Mouse (Mus musculus) embryonic facial prominence, embryonic 10.5 days (tissue): ENCODE results near the gene Ppp1r13b. TPM values are rescaled to one million over a fixed set of nuclear protein-coding genes. Genes with fewer than 3 reads are reported as not detected.

Source experiments
- DNase-seq: peaks from one replicate; pipeline ENCODE4 v3.0.0-alpha.2; 2017; ENCODE audit warnings: low spot score
- H3K27ac ChIP-seq: fragments of 300-500 bp; sonication (generic); replicated peaks from 2 replicates; pipeline ENCODE4 v1.5.1; 2016; ENCODE audit warnings: mild to moderate bottlenecking
- H3K27me3 ChIP-seq: fragments of 300-500 bp; sonication (generic); replicated peaks from 2 replicates; pipeline ENCODE4 v1.6.1; 2016; ENCODE audit warnings: low read depth, mild to moderate bottlenecking; ENCODE audit not compliant: poor library complexity, severe bottlenecking
- H3K36me3 ChIP-seq: fragments of 300-500 bp; sonication (generic); replicated peaks from 2 replicates; pipeline ENCODE4 v1.6.1; 2016; ENCODE audit warnings: mild to moderate bottlenecking, moderate library complexity
- H3K4me1 ChIP-seq: fragments of 300-500 bp; sonication (generic); 2 replicates; pipeline ENCODE4 v1.6.1; 2016
- H3K4me3 ChIP-seq: fragments of 300-500 bp; sonication (generic); 2 replicates; pipeline ENCODE4 v1.5.1; 2016; ENCODE audit warnings: mild to moderate bottlenecking, moderate library complexity
- H3K9me3 ChIP-seq: fragments of 300-500 bp; sonication (generic); 2 replicates; pipeline ENCODE4 v1.6.1; 2016; ENCODE audit warnings: mild to moderate bottlenecking
- WGBS: fragments of 180-500 bp; shearing (Covaris S2); methylation state at CpG from one replicate; pipeline ENCODE4 v1.1.7; 2016; 5-methylcytosine and 5-hydroxymethylcytosine counted together
- polyA plus RNA-seq: library from polyadenylated mRNA; unstranded; fragments of >200 nt; fragmentation: Nextera tagmentation; extraction: Ambion mirVana; gene quantifications from 2 replicates; pipeline ENCODE4 v1.2.1, GENCODE M21; 2016

Ppp1r13b gene
- polyA plus RNA-seq, 1 experiment from 2014 or later = 5.1 TPM

DNA sequence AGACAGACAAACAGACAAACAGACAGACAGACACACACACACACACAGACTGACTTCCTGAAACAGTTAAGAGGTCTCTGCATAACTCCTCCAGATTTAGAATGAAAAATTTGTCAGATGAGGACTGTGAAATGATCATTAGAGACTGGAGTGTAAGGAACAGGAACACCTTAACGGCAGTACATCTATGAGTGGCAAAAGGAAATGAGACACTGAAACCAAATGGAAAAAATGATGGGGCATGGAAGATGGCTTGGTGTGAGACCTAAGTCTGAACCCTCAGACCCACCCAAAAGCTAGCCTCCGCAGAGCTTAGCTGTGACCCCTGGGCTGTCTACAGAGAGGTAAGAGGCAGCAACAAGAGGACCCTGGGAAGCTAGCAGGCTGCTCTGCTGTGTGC is 52.5 kb downstream of the Ppp1r13b start:
- Histone ChIP-seq H3K27ac (no peak overlapping the region), H3K27me3 (no peaks in the 10 kb centered on the region), H3K4me1 (peaks cover 3% of the 10 kb centered on the region; the same call in 1 of the 2 replicates), H3K9me3 (no peaks in the 10 kb centered on the region), H3K4me3 (no peak overlapping the region), H3K36me3 (no peaks in the 10 kb centered on the region)
- no peak for DNase-seq
- WGBS = 93% methylated on average over 2 of the region's 2 CpGs

DNA sequence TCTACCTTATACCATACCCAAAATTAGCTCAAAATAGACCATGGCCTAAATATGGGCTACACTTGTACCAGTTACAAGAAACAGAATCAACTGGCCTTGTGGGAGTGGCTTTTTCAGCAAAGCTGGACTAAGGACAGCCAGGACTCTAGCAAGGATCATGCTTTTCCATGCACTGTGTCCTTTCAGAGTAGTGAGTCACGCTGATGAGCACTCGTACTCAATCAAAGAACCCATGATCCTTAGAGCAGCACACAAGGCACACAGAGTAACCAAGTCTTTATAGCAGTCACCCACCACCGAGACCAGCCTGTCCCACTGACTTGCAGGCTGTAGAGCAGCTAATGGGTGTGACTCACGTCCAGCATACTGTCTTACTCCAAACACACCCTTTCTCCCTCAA is 54.4 kb downstream of the Ppp1r13b start:
- Histone ChIP-seq H3K27me3 (no peaks in the 10 kb centered on the region), H3K36me3 (no peaks in the 10 kb centered on the region), H3K9me3 (0 out of 2 replicates have a peak, but pooled peaks cover 4% of the 10 kb centered on the region), H3K4me1 (peaks cover 3% of the 10 kb centered on the region; the same call in 1 of the 2 replicates), H3K4me3 (no peak overlapping the region), H3K27ac (no peak overlapping the region)
- WGBS = 67% methylated on average over 4 of the region's 4 CpGs
- DNase-seq = no peak

DNA sequence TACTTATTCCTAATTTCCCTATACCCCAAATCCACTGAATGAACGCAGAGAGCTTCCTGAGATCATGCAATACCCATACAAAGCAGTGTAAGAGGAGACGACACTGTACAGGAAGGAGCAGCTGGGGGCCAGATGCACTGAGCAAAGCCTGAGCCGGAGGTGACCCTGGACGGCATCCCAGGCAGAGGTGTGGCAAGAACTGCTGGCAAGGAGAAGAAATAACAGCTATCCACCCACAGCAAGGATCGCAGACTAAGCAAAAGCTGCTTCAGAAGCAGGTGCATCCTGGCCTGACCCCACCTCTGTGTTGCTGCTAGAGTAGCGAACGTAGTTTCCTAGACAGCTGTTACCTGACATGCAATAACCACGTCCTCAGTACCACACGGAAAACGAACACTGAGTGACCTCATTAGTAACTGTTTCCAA is 54.9 kb downstream of the Ppp1r13b start:
- Histone ChIP-seq H3K27me3 (no peaks in the 10 kb centered on the region), H3K27ac (0 out of 2 replicates have a peak overlapping the region, but pooled peaks have one; percentile 30), H3K4me1 (peaks cover 3% of the 10 kb centered on the region; the same call in 1 of the 2 replicates), H3K9me3 (0 out of 2 replicates have a peak, but pooled peaks cover 4% of the 10 kb centered on the region), H3K36me3 (no peaks in the 10 kb centered on the region), H3K4me3 (no peak overlapping the region)
- peak; percentile 35 for DNase-seq
- 70% methylated on average over 10 of the region's 10 CpGs for WGBS

DNA sequence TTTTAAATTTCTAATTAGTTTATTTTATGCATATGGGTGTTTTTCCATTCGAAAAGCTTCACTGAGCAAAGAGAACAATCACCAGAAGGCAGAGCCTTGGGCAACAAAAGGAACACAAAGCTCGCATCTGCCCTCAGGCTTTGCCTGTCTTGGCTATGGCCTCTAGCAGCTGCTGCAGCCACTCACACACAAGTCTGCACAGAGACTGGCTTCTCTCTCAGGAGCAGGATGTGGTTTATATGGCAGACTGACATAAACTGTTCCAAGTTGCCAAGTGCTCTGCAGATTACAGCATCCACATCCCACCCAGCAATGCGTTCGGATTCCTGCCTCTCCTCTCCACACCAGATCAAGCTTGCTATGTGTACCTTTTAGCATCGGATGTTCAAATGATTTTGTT is 56.2 kb downstream of the Ppp1r13b start:
- 0 out of 2 replicates have a peak, but pooled peaks cover 4% of the 10 kb centered on the region for H3K9me3 ChIP-seq
- H3K4me3 ChIP-seq = no peak overlapping the region
- H3K27ac ChIP-seq = no peak overlapping the region
- WGBS = 83% methylated on average over 5 of the region's 5 CpGs
- no peak for DNase-seq
- peaks cover 3% of the 10 kb centered on the region; the same call in 1 of the 2 replicates for H3K4me1 ChIP-seq
- no peaks in the 10 kb centered on the region for H3K36me3 ChIP-seq
- no peaks in the 10 kb centered on the region for H3K27me3 ChIP-seq

DNA sequence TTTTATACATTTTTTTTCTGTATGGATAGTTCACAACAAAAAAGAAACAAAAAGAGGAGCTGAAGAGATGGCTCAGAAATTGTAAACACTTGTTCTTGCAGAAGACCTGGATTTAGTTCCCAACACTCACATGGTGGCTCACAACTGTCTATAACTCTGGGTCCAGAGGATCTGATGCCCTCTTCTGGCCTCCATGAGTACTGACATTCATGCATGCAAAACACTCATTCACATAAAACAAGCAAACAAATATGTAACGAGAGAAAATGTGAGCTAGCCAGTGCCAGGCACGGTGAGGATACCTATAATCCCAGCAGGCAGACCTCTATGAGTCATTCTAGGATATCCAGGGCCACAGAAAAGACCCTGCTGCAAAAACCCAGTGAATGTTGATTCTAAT is 56.7 kb downstream of the Ppp1r13b start:
- 67% methylated on average over 2 of the region's 2 CpGs for WGBS
- Histone ChIP-seq H3K9me3 (0 out of 2 replicates have a peak, but pooled peaks cover 4% of the 10 kb centered on the region), H3K36me3 (no peaks in the 10 kb centered on the region), H3K4me3 (no peak overlapping the region), H3K27ac (no peak overlapping the region), H3K27me3 (no peaks in the 10 kb centered on the region), H3K4me1 (peaks cover 3% of the 10 kb centered on the region; the same call in 1 of the 2 replicates)
- no peak for DNase-seq

DNA sequence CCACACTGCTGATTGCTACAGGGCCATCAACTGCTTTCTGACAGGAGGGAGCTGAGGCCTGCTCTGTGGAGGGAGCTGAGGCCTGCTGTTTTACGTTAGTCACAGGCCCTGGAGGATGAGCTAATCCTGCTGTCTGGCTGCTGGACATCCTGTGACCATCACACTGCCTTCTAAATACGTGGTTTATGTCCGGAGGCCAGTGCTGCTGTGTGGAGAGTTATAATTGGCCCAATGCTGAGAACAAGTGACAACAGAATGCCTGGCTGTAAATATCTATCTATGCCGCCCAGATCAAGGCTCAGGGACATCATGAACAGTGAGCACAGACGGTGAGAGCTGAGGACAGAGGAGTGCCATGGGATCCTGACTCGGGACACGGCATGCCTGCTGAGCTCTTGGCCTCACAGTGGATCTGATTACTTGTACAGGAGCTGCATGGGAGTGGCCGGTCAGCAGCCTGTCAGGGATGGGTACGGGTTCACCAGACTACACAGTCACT is 59.6 kb downstream of the Ppp1r13b start:
- no peak for DNase-seq

DNA sequence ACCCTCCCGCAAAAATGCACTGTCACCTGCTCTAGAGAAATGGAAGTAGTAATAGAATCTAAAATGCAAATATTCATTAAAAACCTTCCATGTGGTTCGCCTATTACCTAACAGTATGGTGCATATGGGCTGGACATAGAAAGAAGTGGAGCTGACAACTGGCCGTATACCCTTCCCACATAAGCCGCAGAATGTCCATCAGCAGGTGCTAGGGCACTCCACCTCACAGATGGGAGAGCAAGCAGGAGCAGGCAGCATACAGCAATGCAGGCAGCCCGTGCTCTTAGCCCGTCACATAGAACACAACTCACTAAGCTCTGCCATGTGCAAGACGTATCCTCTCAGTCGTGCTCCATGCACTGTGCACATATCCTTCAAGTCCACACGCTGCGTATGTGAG is 61.1 kb downstream of the Ppp1r13b start:
- WGBS = 85% methylated on average over 10 of the region's 10 CpGs
- 0 out of 2 replicates have a peak, but pooled peaks cover 4% of the 10 kb centered on the region for H3K9me3 ChIP-seq
- no peaks in the 10 kb centered on the region for H3K36me3 ChIP-seq
- no peak for DNase-seq
- no peaks in the 10 kb centered on the region for H3K27me3 ChIP-seq
- no peak overlapping the region for H3K4me3 ChIP-seq
- H3K27ac ChIP-seq = no peak overlapping the region
- H3K4me1 ChIP-seq = peaks cover 14% of the 10 kb centered on the region

More for the DNA sequence above, 59.6 kb downstream of the Ppp1r13b start:
- H3K9me3 ChIP-seq = 0 out of 2 replicates have a peak, but pooled peaks cover 4% of the 10 kb centered on the region
- H3K4me3 ChIP-seq = no peak overlapping the region
- H3K36me3 ChIP-seq = no peaks in the 10 kb centered on the region
- WGBS = 52% methylated on average over 9 of the region's 9 CpGs
- 0 out of 2 replicates have a peak overlapping the region, but pooled peaks have one; percentile 4 for H3K27ac ChIP-seq
- no peaks in the 10 kb centered on the region for H3K27me3 ChIP-seq
- peaks cover 8% of the 10 kb centered on the region for H3K4me1 ChIP-seq

DNA sequence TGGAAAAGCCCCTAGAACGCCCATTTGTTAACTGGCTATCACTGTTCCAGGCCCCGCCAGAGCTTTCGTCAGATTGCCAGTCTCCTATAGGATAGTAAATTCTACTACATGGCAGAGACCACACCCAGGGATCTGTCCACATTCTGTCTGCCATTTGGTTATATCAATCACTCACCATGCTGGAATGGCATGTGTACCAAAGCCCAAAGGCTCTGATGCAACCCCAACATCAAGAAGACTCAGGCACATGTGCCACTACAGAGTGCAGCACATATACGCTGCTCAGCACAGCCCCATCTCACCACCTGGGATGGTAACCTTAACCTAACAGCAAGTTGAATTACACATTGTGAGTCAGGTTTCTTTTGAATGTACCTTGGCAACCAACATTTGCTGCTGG is 62.0 kb downstream of the Ppp1r13b start:
- Histone ChIP-seq H3K4me1 (peaks cover 14% of the 10 kb centered on the region), H3K36me3 (no peaks in the 10 kb centered on the region), H3K27me3 (no peaks in the 10 kb centered on the region), H3K9me3 (0 out of 2 replicates have a peak, but pooled peaks cover 4% of the 10 kb centered on the region), H3K4me3 (no peak overlapping the region), H3K27ac (no peak overlapping the region)
- 95% methylated on average over 4 of the region's 4 CpGs for WGBS
- DNase-seq = no peak

DNA sequence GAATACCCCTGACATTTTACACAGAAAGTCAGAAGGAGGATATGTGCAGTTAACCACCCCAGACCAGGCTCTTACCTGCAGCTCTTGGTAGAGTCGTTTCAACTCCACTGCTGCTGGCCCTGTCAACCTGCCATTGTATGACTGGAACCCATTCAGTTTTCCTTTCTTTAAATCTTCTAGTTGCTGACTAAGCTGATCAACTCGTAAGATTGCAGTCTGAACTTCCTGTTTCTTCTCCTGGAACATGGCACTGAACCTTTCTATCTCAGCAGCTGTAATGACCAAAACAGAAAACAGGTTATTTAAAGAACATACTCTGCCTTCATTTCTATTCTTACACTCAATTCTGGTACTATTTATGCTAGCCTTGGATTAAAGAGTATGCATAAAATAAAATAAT is 64.4 kb downstream of the Ppp1r13b start:
- WGBS = 67% methylated on average over 2 of the region's 2 CpGs
- Histone ChIP-seq H3K27ac (no peak overlapping the region), H3K4me1 (peaks cover 20% of the 10 kb centered on the region), H3K27me3 (no peaks in the 10 kb centered on the region), H3K9me3 (no peaks in the 10 kb centered on the region), H3K4me3 (no peak overlapping the region), H3K36me3 (no peaks in the 10 kb centered on the region)
- no peak for DNase-seq

DNA sequence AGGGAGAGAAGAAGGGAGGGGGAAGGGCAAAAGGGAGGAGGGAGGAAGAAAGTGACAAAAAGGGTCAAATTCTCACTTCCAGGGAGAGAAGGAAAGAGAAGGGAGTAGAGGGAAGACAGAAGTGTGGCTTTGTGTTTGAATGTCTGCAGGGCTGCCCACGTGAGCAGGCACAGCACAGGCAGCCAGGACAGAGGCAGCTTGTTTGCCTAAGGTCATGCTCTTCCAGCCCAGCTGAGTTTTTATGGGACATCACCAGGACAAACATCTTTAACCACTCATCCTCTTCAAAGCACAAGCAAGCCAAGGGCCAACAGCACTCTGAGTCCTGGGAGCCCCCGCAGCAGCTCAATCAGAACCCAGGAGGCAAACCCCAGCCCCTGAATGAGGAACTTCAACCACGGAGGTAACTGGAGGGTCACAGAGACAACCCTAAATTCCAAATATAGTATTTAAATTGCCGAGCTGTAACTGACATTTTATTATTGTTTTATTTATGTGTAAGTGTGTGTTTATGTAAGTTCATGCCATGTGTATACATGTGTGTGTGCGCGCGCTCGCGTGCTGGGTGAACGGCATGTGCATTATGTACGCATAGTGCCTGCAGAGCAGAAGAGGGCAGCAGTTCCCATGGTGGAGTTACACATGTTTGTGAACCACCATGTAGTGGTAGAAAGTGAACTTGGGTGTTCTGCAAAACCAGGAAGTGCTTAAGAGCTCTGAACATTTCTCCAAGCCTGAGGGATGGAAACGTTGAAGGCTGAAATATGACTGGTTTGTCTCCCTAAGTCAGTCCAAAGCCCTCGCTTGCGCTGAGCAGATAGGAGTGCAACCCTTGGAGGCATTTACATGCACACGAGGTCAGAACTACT is 65.1 kb downstream of the Ppp1r13b start:
- no peaks in the 10 kb centered on the region for H3K27me3 ChIP-seq
- no peaks in the 10 kb centered on the region for H3K9me3 ChIP-seq
- peaks cover 21% of the 10 kb centered on the region for H3K4me1 ChIP-seq
- WGBS = 79% methylated on average over 15 of the region's 15 CpGs
- no peaks in the 10 kb centered on the region for H3K36me3 ChIP-seq
- no peak overlapping the region for H3K27ac ChIP-seq
- no peak for DNase-seq
- no peak overlapping the region for H3K4me3 ChIP-seq

DNA sequence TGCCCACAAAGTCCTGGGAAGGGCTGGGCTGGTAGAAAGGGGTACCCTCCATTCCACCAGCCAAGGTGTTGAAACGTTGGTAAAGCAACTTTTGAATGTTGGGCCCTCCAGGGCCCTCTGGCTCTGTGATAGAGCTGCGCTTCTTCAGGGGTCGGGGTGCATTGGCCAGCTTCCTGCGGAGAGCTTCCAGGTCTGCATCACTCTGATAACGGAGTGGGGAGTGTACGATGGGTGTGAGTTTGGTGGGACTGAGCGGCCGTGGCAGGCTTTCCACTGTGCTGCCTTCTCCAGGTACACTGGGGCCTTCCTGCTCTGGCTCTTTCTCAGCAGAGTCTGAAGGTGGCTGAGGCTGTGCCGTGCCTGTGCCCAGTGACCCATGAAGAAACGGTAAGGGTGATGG is 74.5 kb downstream of the Ppp1r13b start:
- Histone ChIP-seq H3K36me3 (peaks cover 56% of the 10 kb centered on the region), H3K27ac (no peak overlapping the region)
- 91% methylated on average over 10 of the region's 10 CpGs for WGBS

DNA sequence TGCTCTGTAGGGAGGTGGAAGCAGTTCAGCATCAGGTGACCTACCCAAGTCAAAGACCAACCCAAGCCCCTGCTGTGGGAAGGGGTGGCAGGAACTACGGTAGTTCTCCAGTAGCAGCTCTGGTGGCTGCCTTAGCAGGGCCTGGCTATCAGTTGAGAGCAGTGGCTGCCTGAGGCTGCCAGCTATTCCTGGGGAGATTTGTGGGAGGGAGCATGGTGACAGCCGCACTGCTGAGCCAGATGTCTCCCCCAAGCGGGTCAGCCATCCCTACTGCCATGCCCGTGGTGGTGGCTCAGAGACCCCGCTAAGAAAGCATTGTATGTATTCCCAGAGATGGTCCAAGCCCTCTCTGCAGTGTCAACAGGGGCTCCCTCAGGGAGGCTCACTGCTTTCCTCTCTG is 75.3 kb downstream of the Ppp1r13b start:
- WGBS = 79% methylated on average over 5 of the region's 5 CpGs
- Histone ChIP-seq H3K4me3 (no peak overlapping the region), H3K27me3 (no peaks in the 10 kb centered on the region), H3K9me3 (no peaks in the 10 kb centered on the region), H3K27ac (no peak overlapping the region), H3K36me3 (peaks cover 64% of the 10 kb centered on the region), H3K4me1 (no peaks in the 10 kb centered on the region)
- DNase-seq = no peak

More for the DNA sequence above, 74.5 kb downstream of the Ppp1r13b start:
- Histone ChIP-seq H3K4me1 (peaks cover 1% of the 10 kb centered on the region), H3K4me3 (no peak overlapping the region), H3K27me3 (no peaks in the 10 kb centered on the region), H3K9me3 (no peaks in the 10 kb centered on the region)
- DNase-seq = no peak

DNA sequence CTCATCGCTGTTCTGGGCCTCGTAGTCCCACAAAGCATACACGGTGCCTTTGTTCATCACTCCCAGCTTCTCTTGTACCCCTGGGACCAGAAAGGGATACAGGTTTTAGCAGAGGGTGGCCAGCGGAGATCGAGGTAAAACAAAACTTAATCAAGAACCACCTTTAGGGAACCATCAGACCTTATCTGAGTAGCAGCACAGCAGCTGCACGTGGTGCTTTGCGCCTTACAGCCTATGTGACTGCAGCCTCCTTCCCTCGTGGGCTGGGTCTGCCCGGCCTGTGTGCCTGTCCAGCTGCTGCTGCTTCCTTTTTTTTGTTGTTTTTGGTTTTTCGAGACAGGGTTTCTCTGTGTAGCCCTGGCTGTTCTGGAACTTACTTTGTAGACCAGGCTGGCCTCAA is 77.5 kb downstream of the Ppp1r13b start:
- Histone ChIP-seq H3K27ac (no peak overlapping the region), H3K27me3 (no peaks in the 10 kb centered on the region), H3K4me1 (no peaks in the 10 kb centered on the region), H3K36me3 (peaks cover 87% of the 10 kb centered on the region), H3K9me3 (no peaks in the 10 kb centered on the region), H3K4me3 (no peak overlapping the region)
- WGBS = 89% methylated on average over 10 of the region's 10 CpGs
- DNase-seq = no peak
